Mouse (Mus musculus) kidney, postnatal 0 days (tissue): ENCODE data around the gene Dcaf6. TPM values are rescaled to one million over a fixed set of nuclear protein-coding genes. Genes with fewer than 3 reads are reported as not detected.

Experiments
- ATAC-seq: fragments of 200-750 bp; cut with Nextera tagmentation; replicated peaks from 2 replicates; pipeline ENCODE4 v1.8.0; 2017; ENCODE audit warnings: low read depth, moderate number of reproducible peaks, moderate TSS enrichment, moderate library complexity; ENCODE audit not compliant: low FRiP score
- DNase-seq: peaks from one replicate; pipeline ENCODE4 v3.0.0-alpha.2; 2016; ENCODE audit warnings: low spot score
- H3K27ac ChIP-seq: fragments of 300-500 bp; sonication (generic); 2 replicates; pipeline ENCODE4 v1.5.1; 2014; ENCODE audit warnings: mild to moderate bottlenecking
- H3K27me3 ChIP-seq: fragments of 300-500 bp; sonication (generic); 2 replicates; pipeline ENCODE4 v1.6.1; 2014; ENCODE audit warnings: low read length, mixed read lengths; ENCODE audit not compliant: insufficient read depth
- H3K36me3 ChIP-seq: fragments of 300-500 bp; sonication (generic); 2 replicates; pipeline ENCODE4 v1.6.1; 2014; ENCODE audit warnings: low read length, mixed read lengths; ENCODE audit not compliant: insufficient read depth
- H3K4me1 ChIP-seq: fragments of 300-500 bp; sonication (generic); replicated peaks from 2 replicates; pipeline ENCODE4 v1.6.1; 2014; ENCODE audit warnings: antibody characterized with exemption, low read length, mixed read lengths; ENCODE audit not compliant: insufficient read depth
- H3K4me2 ChIP-seq: fragments of 300-500 bp; sonication (generic); 2 replicates; pipeline ENCODE4 v1.6.1; 2014; ENCODE audit warnings: mild to moderate bottlenecking, low read length, moderate library complexity, mixed read lengths
- H3K4me3 ChIP-seq: fragments of 300-500 bp; sonication (generic); replicated peaks from 2 replicates; pipeline ENCODE4 v1.5.1; 2014; ENCODE audit warnings: low read depth, low read length
- H3K9ac ChIP-seq: fragments of 300-500 bp; sonication (generic); 2 replicates; pipeline ENCODE4 v1.6.1; 2014; ENCODE audit warnings: low read depth, low read length
- H3K9me3 ChIP-seq: fragments of 300-500 bp; sonication (generic); replicated peaks from 2 replicates; pipeline ENCODE4 v1.6.1; 2016; ENCODE audit warnings: low read length, inconsistent platforms, mixed read lengths
- CTCF ChIP-seq: IDR thresholded peaks from 2 replicates; pipeline ENCODE4 v1.5.1; 2016; ENCODE audit warnings: antibody characterized with exemption, low read depth, mild to moderate bottlenecking, moderate library complexity
- WGBS: fragments of 180-500 bp; shearing (Covaris S2); extraction: QIAGEN DNeasy Blood & Tissue Kit; methylation state at CpG from one replicate; pipeline ENCODE4 v1.1.7; 2014; 5-methylcytosine and 5-hydroxymethylcytosine counted together
- polyA plus RNA-seq: library from polyadenylated mRNA; unstranded; fragments of >200 nt; fragmentation: Nextera tagmentation; extraction: Ambion mirVana; gene quantifications from 2 replicates; pipeline ENCODE4 v1.2.1, GENCODE M21; 2015

The Dcaf6 gene
- polyA plus RNA-seq, 1 experiment from 2014 or later, result 20.6 TPM

DNA sequence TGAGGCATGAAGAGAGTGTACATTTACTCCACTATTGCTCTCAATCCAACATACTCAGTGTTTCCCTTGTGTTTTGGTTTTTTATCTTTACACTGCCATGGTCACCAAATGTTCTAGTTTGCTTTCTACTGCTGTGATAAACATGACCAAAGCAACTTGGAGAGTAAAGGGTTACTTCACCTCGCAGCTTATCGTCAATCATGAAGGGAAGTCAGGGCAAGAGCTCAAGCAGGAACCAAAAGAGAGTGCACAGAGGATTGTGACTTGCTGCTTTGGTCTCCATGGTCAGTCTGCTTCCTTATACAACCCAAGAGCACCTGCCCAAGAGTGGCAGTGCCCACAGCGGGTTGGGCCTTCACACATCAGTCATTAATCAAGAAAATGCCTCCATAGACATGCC, 65.4 kb downstream of the Dcaf6 start:
- no peak overlapping the region for H3K4me2 ChIP-seq
- TF ChIP-seq CTCF, result no peak
- no peak overlapping the region for H3K27ac ChIP-seq
- peaks cover 2% of the 10 kb centered on the region; the same call in 1 of the 2 replicates for H3K36me3 ChIP-seq
- H3K9me3 ChIP-seq, result no peaks in the 10 kb centered on the region
- no peak overlapping the region for H3K4me3 ChIP-seq
- 63% methylated on average over 3 of the region's 3 CpGs for WGBS
- H3K4me1 ChIP-seq, result no peaks in the 10 kb centered on the region
- H3K9ac ChIP-seq, result no peak overlapping the region
- no peak for ATAC-seq
- no peak for DNase-seq
- no peaks in the 10 kb centered on the region for H3K27me3 ChIP-seq

DNA sequence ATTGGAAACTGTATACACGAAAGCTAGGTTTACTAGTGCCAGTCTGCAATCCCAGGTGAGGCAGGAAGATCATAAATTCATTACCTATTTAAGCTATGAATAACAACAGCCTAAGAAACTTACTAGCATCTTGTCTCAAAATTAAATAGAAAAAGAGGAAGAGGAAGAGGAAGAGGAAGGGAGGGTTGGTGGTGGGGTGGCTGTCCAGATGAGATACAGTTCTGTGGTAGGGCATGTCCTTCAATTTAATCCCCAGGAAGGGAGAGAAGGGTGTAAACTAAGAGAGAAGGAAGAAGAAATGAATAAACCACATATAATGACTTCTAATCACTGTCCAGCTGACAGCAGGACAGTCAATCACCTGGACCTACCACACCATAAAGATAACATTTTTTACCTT, 67.2 kb downstream of the Dcaf6 start:
- WGBS, result 87% methylated on average over 1 of the region's 1 CpGs
- no peak for TF ChIP-seq CTCF
- Histone ChIP-seq H3K9me3 (no peaks in the 10 kb centered on the region), H3K4me1 (no peaks in the 10 kb centered on the region), H3K4me3 (no peak overlapping the region), H3K27me3 (no peaks in the 10 kb centered on the region), H3K4me2 (no peak overlapping the region), H3K27ac (no peak overlapping the region), H3K9ac (no peak overlapping the region), H3K36me3 (no peaks in the 10 kb centered on the region)
- DNase-seq (no peak), ATAC-seq (no peak)

DNA sequence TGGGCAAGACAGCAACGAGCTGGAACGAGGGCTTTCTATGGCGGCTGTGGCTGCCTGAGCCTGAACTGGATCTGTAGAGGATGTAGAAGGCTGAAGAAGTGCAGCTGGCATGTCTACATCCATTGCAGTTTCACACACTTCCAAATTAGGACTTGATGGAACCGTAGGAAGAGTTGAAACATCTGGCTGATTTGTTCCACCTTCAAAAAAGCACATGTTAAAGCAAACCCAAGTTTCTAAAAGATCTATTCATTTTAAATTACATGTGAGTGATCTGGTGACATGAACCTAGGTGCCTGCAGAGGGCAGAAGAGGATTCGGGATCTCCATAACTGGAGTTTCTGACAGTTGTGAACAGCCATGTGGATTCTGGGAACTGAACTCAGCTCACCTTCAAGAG, 71.6 kb downstream of the Dcaf6 start:
- no peak overlapping the region for H3K4me2 ChIP-seq
- no peak overlapping the region for H3K27ac ChIP-seq
- H3K9ac ChIP-seq, result no peak overlapping the region
- ATAC-seq, result no peak
- H3K27me3 ChIP-seq, result no peaks in the 10 kb centered on the region
- DNase-seq, result peak; percentile 67
- H3K36me3 ChIP-seq, result no peaks in the 10 kb centered on the region; the same call in 1 of the 2 replicates
- H3K9me3 ChIP-seq, result no peaks in the 10 kb centered on the region
- no peak overlapping the region for H3K4me3 ChIP-seq
- peak; percentile 60 for TF ChIP-seq CTCF
- 44% methylated on average over 5 of the region's 5 CpGs for WGBS
- H3K4me1 ChIP-seq, result no peaks in the 10 kb centered on the region

DNA sequence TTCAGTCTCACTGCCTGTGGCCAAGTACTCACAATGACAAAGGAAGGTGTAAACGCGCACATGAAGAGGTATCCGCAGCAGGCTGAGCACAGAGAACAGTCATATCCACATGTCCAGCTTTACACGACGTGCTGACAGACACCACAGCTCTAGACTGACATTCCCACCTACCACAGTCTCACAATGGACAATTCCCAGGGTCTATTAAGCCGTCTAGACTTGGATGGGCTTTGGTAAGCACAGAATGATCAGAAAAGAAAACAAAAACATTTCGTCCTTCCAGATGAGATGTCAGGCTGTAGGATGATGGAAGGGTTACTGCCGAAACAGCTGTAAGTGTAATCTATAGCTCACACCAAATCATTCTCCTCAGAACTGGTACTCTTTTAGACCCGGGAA, 73.8 kb downstream of the Dcaf6 start:
- no peaks in the 10 kb centered on the region for H3K4me1 ChIP-seq
- TF ChIP-seq CTCF, result no peak
- H3K36me3 ChIP-seq, result no peaks in the 10 kb centered on the region; the same call in 1 of the 2 replicates
- H3K4me2 ChIP-seq, result no peak overlapping the region
- DNase-seq, result no peak
- H3K9me3 ChIP-seq, result no peaks in the 10 kb centered on the region
- no peak overlapping the region for H3K27ac ChIP-seq
- H3K9ac ChIP-seq, result no peak overlapping the region
- no peak for ATAC-seq
- H3K27me3 ChIP-seq, result no peaks in the 10 kb centered on the region
- H3K4me3 ChIP-seq, result no peak overlapping the region
- WGBS, result 74% methylated on average over 9 of the region's 9 CpGs

DNA sequence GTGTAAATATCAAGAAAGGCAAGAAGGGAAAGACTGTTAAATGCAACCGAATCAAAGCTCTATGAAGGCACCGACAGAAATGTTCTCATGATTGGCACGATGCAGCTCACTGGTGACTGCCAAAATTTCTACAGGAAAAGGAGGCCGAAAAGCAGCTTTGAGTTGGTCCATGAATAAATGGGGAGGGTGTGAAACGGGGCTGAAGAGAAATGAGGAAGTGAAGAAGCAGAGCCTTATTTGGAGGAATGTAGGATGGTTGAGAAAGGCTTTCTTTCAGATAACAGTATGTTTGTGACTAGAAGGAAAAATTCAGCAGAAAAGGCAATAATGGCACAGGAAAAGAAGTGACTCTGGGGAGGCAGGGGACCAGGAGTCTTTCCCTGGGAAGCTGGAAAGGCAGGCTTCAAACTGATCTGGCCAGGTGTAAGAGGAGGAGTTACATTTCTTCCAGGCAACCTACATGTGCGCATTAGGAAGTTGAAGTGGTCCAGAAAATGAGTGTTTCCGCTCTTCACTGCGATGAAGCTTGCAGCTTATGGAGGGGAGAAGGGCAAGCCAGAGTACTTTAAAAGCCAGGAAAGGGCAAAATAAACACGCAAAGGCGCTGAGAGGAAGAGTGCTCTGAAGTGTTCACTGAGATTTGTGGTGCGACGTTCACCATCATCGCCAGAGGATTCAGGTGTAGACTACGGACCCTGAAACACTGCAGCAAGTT, 74.3 kb downstream of the Dcaf6 start:
- H3K4me1 ChIP-seq, result no peaks in the 10 kb centered on the region
- H3K36me3 ChIP-seq, result no peaks in the 10 kb centered on the region; the same call in 1 of the 2 replicates
- WGBS, result 91% methylated on average over 14 of the region's 14 CpGs
- ATAC-seq (no peak), DNase-seq (no peak)
- no peaks in the 10 kb centered on the region for H3K9me3 ChIP-seq
- TF ChIP-seq CTCF, result no peak
- H3K27me3 ChIP-seq, result no peaks in the 10 kb centered on the region
- H3K9ac ChIP-seq, result no peak overlapping the region
- H3K4me2 ChIP-seq, result no peak overlapping the region
- H3K27ac ChIP-seq, result no peak overlapping the region
- H3K4me3 ChIP-seq, result no peak overlapping the region

DNA sequence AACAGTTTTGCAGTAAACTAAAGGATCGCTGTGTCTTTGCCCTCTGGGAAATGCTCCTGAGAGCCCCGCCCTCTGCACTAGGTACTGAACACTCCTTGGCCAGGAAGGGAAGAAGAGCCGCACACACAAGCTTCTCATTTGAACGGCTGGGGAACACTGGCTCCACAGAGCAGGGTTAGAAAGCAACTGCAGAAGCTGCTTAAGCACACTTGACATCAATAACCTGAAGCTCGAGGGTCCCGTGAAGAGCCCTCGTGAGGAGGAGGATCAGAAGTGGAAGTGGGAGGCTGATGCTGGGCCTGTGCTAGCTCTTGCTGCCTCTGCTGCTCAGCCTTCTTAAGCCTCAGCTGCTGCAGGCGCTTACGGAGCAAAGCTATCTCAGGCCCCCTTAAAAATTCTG, 86.4 kb downstream of the Dcaf6 start:
- TF ChIP-seq CTCF, result no peak
- WGBS, result 59% methylated on average over 9 of the region's 9 CpGs
- DNase-seq (no peak), ATAC-seq (no peak)
- Histone ChIP-seq H3K27me3 (no peaks in the 10 kb centered on the region), H3K9ac (no peak overlapping the region), H3K9me3 (no peaks in the 10 kb centered on the region), H3K27ac (no peak overlapping the region), H3K4me3 (no peak overlapping the region), H3K4me2 (no peak overlapping the region), H3K4me1 (no peaks in the 10 kb centered on the region), H3K36me3 (no peaks in the 10 kb centered on the region)

DNA sequence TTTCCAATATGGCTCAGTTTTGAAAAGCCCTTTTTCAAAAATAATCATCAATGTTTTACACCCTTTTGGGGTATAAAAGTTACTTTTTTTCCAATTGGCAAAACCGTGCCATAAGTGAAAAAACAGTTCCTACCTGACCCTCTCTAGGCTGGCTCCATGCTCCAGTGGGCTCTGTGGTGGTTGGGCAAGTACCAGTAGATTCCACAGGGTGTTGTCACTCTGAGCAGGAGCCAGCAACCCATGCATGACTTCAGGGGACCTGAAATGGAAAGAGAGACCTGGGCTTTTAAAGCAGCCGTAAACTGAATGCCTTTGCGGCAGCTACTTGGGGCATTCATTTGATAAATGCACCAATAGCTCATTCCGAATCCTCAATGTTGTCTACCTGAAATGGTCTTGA, 89.3 kb downstream of the Dcaf6 start:
- 66% methylated on average over 4 of the region's 4 CpGs for WGBS
- H3K36me3 ChIP-seq, result no peaks in the 10 kb centered on the region

More for the DNA sequence above, 89.3 kb downstream of the Dcaf6 start:
- H3K9me3 ChIP-seq, result no peaks in the 10 kb centered on the region
- no peak overlapping the region for H3K27ac ChIP-seq
- no peaks in the 10 kb centered on the region for H3K27me3 ChIP-seq
- H3K9ac ChIP-seq, result no peak overlapping the region
- no peaks in the 10 kb centered on the region for H3K4me1 ChIP-seq
- ATAC-seq (peak; percentile 91; the same call in 1 of the 2 replicates), DNase-seq (peak; percentile 17)
- no peak overlapping the region for H3K4me3 ChIP-seq
- H3K4me2 ChIP-seq, result no peak overlapping the region
- no peak for TF ChIP-seq CTCF
